Mouse (Mus musculus): ENCODE results near the gene Atp10a.
A peak's percentile ranks its signal among the peaks of the same experiment; 100 is the strongest.

The Atp10a gene

DNA sequence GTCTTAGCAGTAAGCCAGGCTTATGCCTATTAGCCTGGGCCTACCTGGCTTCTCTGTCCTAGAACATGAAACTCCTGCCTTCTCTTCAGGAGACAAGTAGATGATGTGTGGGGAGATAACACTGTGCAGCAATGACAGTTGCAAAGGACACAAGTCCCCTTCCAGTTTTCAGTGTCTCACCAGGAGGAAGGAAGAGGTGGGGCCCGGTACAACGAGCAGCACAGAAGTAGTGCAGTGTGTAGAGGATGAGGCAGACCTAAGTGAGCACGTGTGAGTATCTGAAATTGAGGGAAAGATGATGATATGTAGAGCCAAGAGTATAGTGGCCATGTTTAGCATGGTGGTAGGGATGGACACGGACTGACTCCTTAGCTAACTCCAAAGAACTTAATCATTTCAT lies 86.0 kb downstream of the Atp10a start:
- DNase-seq: peak; percentile 71

DNA sequence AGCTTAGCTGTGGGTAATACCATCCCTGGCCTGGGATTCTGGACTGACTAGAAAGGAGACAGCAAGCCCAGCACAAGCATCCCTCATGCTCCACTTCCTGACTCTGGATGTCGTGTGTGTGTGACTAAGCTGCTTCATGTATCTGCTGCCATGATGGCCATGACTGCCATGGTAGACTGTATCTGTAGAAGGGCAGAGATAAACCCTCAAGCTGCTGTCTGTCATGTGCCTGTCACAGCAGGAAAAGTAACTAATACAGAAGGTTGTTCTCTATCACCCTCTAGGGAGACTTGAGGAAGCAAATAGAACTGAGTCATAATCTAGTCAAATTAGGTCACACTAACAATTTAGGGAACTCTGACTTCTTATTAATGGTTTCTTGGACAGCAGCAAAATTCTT lies 86.7 kb downstream of the Atp10a start:
- no peak for DNase-seq

DNA sequence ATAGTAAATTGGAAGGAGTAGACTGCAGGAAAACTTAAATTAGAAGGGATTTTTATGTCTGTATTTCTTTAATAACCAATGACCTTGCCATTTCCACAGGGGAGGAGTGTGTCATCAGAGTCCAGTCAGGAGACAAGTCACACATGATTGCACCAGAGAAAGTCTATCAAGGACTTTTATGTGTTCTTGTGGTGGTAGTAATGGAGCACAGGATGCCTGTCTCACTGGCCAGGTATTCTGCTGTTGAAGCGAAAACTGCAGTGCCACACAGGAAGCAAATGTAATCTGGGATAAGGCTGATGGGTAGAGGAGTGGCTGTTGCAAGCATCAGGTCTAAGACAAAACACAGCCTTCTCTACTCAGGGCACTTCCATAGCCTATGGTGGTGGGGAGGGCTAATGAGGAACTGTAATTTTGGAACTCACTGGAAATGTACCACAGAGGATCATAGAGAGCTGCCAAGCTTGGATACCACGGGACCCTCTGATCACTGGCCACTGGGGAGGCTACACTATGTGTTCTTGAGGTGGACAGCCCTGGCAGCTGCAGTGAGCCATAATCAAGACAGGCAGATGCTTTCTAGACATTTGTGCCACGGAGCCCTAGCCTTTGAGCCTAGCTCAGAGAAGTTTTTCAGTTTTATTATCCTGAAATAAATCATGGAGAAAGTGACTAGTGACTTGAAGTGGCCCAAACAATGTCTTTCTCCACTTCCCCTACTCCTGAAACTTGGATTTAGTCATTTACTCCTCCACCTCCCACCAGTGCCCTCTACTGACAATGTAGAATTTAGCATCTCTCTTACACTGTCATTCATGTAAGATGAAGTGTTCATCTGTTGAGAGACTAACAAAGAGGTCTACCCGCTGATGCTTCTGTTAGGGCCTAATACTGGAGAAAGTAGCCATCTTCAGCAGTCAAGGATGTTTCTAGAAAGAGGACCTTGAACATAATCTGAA lies 87.7 kb downstream of the Atp10a start:
- peak; percentile 67 for DNase-seq

DNA sequence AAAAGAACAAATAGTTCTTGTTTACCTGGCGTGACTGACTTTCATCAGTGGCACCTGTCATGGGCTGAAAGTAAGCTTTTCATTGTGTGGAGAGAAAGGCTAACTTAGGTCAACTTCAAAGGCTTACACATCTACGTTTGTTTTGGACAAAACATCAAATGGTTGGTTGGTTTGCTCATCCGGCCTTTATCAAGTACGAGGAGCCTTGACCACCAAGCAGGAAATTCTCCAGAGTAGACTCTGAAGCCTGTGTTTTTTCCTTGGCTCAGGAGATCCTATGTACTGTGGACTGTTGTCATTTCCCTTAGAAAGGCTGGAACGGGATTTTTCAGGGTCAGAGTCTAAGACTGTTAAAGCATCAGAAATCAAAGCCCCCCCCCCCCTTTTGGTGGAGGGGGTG lies 90.9 kb downstream of the Atp10a start:
- DNase-seq: no peak

DNA sequence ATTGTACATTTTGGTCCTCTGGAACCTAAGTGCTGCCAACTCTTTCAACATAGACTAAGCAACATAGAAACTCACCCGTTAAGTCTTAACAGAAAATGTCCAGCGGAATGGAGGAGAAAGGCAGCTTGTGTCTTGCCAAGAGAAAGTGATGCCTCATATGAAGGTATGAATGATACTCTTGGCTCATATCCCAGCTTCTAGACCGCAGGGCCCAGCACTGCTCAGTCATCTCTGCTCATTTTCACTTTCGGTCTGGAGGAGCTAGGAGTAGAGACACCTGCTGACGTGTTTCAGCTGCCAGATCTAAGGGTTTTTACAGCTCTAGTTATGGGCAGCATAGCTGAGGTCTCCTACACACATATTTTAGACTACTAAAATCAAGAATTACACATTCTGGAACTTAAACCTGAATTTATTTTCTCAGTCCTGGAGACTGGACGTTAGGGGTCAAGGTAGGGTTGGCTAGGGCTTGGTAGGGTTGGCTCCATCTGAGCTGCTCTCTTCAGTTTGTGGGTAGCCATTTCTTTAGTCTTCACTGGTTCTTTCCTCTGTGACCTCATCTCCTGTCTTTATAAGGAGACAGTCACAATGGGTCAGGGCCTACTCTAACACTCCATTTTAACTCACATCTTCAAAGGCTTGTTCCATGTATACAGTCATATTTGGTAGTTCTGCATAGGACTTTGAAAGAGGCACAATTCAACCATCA lies 94.1 kb downstream of the Atp10a start:
- peak; percentile 75 for DNase-seq

DNA sequence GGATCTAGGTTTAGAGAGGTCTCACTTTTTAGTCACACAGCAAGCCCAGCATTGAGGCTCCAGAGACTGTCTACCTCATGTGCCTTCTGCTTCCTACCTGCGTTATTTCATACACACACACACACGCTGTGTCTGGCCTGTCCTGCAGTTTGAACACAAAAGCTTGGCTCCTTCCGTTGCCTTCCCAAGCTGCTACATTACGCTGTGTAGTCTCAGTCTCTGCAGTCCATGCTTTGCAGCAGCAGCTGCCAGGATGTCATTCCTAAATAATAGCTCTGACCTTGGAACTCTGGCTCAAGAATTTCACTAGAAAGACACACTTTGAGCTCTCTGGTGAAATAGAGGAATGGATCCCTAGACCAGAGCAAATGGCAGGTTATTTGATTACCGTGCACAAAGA lies 96.1 kb downstream of the Atp10a start:
- DNase-seq: no peak

DNA sequence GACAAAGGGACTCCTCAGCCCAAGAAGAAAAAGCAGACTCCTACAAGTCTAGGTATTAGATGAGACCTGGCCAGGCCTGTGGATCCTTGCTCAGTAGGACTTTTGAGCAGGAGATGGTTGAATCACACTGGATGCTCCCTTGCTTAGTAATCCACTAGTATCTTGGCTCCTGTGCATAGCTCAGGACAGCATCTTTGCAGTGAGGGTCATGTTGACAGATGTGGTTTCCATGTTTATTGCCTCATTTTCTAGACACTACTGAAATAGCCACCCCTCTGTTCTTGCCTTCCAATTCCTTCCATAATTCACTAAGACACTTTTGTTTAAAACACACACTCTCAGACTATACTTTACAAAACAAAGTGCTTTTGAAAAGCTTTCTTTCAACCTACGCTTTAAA lies 98.1 kb downstream of the Atp10a start:
- no peak for DNase-seq

DNA sequence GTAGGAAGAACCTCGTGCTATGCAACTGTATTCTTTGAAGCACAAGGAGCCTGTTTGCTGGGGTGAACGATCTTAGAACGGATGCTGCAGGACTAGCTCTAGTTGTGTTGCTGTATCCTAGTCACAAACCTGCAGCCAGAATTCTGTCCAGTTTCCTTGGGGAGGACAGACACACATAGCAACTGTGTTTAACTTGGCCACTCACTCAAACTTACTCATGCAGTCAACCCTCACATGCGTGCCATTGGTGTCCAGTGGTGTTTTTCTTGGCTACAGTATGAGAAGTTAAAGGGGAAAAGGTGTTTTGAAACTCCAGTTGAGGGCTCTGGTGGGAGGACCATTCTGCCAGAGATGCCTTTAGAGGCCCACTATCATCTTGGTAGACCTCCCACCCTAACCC lies 98.6 kb downstream of the Atp10a start:
- no peak for DNase-seq

DNA sequence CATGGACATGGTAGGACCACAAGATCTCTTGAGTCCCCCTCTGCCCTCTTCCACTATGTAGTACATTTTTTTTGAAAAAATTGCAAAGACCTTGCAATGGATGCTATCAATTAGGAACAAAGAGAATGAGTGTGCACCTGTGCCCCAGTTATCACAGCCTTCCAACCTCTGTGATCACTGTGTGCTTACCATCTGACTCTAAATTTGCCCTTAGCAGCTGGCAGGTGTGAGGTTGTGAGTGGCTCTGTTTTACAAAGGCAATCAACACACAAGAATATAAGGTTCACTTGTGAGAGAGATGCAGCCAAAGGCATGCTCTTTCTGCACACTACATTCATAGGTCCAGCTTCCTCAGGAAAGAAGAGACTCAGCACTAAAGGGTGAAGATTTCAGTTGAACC lies 99.1 kb downstream of the Atp10a start:
- peak; percentile 78 for DNase-seq

DNA sequence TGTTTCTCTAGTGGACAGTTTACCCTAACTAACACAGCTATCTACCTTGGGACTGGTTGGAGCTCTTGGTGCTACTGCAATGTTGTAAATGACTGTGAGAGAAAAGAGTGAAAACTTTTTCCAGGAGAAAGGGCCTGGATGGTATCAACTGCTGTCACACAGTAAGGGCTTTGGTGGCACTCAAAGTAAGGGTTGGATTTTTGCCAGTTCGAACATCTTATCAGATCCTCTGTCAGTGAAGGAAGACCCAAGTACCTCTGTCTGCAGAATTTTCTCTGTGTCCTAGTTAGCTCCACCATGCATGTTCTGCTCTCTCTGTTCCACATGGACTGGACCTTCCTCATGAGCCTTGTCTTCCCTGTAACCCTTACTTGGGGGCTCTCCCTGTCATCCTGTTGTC lies 99.9 kb downstream of the Atp10a start:
- no peak for DNase-seq

DNA sequence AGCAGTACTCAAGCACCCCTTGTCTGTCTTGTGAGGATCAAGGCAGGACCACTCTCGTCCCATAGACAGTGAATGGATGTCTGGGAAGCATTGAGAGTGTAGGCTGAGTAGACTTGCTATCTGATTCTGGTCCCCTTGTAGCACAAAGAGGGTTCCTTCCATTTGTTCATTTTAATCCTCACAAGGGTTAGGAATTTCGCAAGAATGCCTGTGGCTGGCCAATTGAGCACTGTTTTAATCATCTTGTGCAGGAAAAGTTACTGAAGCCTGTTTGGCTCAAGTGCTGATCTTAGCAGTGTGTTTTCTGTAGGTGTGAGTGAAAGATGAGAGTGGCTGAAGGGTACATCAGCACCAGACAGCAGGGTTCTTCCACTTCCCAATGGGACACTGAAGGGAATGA lies 101.4 kb downstream of the Atp10a start:
- no peak for DNase-seq

DNA sequence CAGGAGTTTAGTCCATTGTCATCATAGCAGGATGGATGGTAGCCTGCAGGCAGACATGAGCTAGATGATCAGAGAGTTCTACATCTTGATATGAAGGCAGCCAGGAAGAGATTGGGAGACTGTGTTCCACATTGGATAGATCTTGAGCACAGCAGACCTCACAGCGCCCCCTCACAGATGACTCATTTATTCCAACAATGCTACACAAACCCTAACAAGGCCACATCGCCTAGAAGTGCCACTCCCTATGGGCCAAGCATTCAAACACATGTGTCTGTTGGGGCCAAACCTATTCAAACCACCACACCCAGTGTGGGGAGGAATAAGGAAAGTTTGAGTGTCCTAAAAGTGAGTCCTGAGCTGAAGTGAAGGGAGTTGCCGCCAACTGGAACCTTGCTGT lies 102.4 kb downstream of the Atp10a start:
- DNase-seq: peak; percentile 39

DNA sequence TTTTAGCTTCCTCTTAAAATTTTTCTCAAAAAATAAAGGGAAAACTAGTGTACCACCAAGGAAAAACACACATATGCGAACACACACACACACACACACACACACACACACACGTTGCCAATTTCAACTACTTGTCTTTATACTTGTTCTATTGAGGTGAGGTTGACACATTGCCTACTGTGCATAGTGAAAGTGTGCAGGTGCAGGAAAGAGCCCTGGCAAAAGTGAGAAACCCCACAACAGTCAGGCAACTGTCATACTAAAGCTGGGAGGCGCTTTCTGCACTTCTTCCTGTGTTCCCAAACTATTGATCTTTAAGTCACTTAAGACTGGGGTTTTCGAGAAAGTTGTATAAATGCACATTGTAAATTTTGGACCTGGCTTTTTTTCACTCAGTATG lies 103.3 kb downstream of the Atp10a start:
- DNase-seq: peak; percentile 72

DNA sequence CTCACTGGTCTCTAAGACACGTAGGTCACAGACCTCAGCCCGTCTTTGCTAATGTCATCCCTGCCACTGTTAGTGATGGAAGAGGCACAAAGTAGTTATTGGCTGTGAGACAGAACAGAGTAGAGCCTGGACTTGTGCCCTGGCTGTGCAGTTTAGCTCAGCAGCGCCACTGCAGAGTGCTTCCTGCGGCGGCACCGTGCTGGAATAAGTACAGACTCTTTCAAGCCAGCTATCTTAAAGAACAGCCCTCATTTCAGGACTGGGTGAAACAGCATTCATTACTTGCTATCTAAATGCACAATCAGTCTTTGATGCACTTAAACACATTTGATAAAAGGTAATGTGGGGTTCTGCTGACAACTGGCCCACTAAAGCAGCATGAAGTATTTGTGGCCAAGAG lies 111.3 kb downstream of the Atp10a start:
- DNase-seq: peak; percentile 74

DNA sequence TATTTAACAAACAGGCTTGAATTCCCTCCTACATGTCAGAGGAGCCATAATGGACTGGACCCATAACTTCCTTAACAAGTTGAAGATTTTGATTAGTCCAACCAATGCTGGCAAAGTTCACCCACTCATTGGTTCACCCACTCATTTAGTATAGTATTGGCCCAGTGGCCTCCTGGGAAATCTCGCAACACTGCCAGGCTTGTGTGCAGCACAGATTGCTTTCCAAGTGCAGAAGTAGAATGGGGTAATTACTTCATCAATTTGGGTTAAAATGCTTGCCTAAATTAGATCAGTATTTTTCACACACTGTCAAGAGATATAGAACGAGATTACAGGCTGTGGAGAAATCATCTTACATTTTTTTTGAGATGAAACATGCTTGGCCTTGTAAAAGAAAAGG lies 112.3 kb downstream of the Atp10a start:
- no peak for DNase-seq

DNA sequence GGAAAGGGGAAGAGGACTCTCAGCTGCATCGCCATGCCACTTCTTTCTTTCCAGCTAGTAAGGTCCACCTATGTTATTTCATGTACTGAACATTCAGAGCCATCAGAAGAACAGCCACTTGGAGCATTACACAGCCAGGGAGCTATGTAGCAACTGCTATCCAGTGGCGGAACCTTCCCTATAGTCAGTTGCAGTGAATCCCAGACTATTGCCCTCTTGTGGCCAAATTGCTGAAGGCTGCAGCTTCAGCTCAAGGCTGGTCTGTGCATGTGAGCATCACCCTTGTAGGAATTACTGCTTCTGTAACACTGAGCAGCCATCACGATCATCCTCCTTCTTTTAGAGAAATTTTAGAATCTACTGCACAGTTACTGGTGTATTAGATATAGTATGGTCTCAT lies 114.3 kb downstream of the Atp10a start:
- peak; percentile 71 for DNase-seq

DNA sequence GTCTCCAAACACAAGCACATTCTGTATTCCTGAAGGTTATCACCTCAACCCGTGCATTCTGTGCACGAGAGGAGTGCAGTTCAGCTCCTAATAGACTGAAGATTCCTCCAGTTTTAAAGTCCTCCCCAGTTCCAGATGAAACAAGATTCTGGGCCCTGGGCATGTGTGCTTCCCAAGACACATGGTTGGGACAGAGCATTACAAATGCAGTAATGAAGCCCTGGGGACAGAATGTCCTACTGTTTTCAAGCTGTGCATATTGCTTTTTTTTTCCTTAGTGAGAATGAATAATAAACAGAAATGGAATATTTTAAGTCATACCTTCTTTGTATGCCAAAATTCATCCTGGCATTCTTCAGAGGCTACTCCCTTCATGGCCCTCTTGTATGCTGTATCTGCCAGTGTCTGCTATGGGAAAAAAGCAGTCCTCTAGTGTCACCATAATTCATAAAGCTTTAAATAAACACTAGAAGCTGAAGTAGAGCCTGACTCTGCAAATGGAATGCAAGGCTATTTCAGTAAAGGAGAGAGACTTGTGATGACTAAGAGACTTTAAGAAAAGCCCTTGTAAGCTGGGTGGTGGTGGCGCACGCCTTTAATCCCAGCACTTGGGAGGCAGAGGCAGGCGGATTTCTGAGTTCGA lies 116.2 kb downstream of the Atp10a start:
- DNase-seq: no peak

DNA sequence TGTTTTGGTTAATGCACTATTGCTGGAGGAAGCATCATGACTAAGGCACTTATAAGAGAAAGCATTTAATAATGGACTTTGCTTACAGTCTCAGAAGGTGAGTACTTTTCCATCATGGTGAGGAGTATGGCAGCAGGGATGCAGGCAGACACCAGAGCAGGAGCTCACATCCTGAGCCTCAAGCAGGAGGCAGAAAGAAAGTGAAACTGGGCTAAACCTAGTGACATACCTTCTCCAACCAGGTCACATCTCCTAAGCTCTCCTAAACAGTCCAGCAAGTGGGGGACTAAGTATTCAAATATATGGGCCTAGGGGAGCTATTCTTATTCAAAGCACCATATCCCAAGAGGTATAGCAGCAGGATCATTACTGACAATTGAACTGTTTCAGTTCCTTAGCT lies 123.2 kb downstream of the Atp10a start:
- DNase-seq: no peak

DNA sequence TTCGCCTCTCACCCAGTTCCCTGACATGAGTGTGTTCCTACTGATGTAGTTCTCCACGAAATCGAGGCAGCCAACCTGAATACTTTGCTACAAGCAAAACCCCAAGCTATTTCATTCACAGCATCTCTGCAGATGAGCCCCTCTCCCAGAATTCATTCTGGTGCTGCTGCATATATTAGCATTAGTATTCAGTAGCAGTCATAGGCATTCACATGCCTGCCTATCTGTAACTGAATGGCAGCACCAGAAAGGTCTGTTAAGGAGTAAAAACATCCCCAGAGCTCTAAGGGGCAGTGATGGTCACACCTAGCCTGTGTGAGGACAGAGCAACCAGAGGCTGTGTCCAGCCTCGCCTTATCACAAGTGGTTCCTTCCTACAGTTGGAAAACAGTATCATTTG lies 131.0 kb downstream of the Atp10a start:
- no peak for DNase-seq

DNA sequence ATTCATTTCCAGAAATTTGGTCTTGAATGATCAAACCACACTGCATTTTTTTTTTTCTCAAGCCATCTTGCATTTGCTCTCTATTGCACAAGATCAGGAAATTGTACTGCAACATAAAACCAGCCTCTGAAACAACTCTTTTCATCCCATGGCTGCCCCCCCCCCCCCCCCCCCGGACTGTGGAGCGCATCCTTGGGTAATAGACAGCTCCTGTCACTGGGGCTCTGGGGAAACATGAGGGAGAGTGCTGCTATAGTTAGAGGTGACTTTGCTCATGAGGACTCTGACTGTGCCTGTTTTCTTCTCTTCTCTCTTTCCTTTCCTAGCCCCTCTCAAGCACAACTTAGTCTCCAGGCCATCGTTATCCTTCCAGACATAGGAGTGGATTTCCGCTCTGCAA lies 131.6 kb downstream of the Atp10a start:
- DNase-seq: no peak

DNA sequence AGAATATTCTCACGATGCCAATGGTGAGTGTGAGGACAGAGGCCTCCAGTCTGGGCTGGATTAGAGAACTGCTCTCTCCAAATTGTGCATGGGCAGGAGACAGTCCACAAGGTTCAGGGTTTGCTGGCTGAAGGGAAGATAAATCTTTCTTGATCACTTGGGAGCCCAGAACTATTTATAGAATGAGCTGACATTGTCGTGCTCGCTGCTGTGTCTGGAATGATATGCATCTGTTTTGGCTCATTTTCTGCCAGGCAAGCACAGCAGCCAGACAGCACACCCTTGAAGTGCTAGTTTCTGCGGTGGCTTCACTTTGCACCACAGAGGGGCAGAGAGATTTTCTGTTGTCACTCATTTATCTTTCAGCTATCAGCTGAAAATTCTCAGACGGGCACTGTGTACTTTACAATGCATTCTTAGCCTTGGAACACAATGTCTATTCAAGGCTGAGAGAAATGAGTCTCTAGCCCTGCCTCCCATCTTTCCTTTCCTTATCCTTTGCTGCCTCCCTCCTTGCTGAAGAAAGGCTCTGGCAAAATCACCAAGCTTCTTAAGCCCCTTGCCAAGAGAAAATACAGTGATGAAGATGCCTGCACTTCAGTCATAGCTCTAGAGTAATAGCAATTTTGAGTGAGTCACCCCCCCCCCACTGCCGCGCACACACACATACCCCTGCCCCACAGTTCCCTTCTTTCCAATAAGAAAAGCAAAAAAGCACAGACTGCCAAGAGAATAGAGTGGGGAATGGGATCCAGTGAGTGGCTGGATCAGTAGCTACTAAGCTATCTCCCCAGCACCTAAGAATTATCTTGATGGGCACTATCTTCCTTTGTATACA lies 132.7 kb downstream of the Atp10a start:
- no peak for DNase-seq

DNA sequence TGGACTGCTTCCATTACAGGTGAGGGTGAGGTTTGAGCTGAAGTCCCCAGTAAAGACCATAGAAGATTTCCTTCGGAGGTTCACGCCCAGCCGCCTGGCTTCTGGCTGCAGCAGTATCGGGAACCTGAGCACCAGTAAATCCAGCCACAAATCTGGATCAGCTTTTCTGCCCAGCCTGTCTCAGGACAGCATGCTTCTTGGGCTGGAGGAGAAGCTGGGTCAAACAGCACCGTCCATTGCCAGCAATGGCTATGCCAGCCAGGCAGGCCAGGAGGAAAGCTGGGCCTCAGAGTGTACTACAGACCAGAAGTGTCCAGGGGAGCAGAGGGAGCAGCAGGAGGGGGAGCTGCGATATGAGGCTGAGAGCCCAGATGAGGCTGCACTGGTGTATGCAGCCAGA lies 141.3 kb downstream of the Atp10a start:
- no peak for DNase-seq

DNA sequence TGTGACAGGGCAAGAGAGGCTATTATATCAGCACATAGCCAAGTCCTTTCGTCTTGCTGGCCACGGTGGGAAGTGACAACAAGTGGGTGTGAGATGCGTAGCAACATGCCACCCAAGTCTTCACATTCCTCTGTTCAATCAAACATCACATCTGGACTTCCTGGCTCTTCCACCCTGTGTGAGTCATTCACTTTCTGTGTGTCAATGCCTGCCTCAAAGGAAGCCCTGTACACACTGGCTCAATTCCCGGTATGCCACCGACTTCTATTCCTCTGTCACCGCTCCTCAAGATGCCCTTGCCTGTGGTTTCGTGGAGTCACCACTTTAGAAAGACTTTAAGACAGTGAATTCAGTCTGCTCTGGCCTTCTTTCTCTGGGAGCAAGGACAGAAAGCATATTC lies 144.9 kb downstream of the Atp10a start:
- no peak for DNase-seq
